16 mouse cellular contexts compared by ENCODE assay signal in genomic region chr7:95738725-95739245, GRCm38 (mm10).
DNase-seq lines count a peak whose midpoint lies in the region; ATAC-seq lines count a peak whose summit lies in the region.
"Had no signal": no experiment of that assay in that cellular context is flagged by ENCODE, and none has a peak within 500 bp of the region (broad histone marks: within the 10 kb centered on the region; RNA-seq: fewer than 3 reads in every experiment).

No protein-coding gene starts in this region.

- ATAC-seq in monocyte, adult 5-6 weeks (replicated peaks; ENCODE audit: insufficient number of reproducible peaks, low FRiP score, low TSS enrichment, poor library complexity, severe bottlenecking): no peak
- ATAC-seq: activated CD4-positive, CD25-positive, alpha-beta regulatory T cell, adult 4 months; forebrain, embryonic 15.5 days; intestine, postnatal 0 days had no signal

- peak; percentile 36 for DNase-seq in 3T3-L1 (ENCODE audit: low read depth, low spot score)
- DNase-seq in Muller cell, postnatal 12 days (ENCODE audit: inconsistent ontology term): peak; percentile 36
- DNase-seq in brain, adult 2 months (ENCODE audit: low read depth, low spot score): peak; percentile 14
- DNase-seq in cerebellum, adult 11 months: no peak
- DNase-seq in cerebellum, postnatal 25 days: no peak
- DNase-seq: adrenal gland, adult 8-10 months; cerebellum, adult 18-20 months; cerebellum, adult 9-10 months; cerebellum, postnatal 14 days; gastrocnemius, postnatal 25 days; heart, adult 2 months; kidney, adult 2 months had no signal

Comparison
In these comparisons a context has a peak if more than half of its experiments do, and no peak if none do; other contexts are left out.
1. DNase-seq: peak in 3T3-L1 (single experiment), Muller cell, postnatal 12 days (single experiment) and brain, adult 2 months (single experiment); none in cerebellum, adult 11 months (single experiment) and cerebellum, postnatal 25 days (0 of 2).